Mouse (Mus musculus) cerebellum, adult 8-10 months (tissue): ENCODE data around the gene Capn11.

Source experiments
- DNase-seq: peaks from one replicate; pipeline ENCODE4 v3.0.0; 2022

Gene Capn11

GRCm38 (mm10) chr17:45659225-45659624, at the start of gene Capn11:
Gene Capn11, minus strand, starts transcription at chr17:45659325.
- DNase-seq: no peak

DNA sequence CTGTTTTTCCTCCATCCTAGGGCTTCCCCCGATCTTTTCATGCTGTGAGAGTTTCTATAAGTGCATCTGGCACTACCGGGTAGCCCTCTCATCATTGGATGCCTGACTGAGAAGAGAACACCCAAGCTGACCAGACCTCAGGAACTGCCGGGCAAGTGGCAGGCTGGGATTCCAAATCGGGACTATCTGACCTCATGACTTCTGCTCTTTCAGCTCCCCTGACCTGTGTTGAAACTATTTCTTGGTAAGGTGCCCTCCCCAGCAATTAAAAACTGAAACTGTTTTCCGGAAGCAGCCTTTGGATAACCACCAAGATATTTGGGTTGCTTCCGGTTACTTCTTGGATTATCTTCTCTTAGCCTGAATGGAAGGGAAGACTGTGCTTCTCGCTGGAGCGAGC, 49.1 kb upstream of the Capn11 start:
- DNase-seq: no peak

DNA sequence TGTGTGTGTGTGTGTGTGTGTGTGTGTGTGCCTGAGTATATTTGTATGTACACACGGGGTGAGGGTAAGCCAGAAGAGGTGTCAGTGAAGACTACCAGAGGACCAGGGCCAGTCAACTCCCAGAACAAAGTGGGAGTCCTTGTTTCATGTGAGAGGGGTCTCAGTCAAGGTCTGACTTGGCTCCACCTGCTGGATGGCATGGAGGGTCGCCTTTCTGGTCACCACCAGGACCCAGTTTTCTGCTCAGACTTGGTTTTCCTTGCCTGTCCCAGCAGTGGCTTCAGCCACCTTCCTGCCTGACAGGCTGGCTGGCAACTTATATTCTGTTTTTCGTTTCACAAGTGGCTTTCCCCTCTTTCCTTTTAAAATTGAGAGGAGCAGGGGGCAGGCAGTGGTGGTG, 48.3 kb upstream of the Capn11 start:
- DNase-seq: no peak

- DNase-seq: no peak
Measured at GRCm38 (mm10) chr17:45706796-45707195, 47.7 kb upstream of the Capn11 start.

DNA sequence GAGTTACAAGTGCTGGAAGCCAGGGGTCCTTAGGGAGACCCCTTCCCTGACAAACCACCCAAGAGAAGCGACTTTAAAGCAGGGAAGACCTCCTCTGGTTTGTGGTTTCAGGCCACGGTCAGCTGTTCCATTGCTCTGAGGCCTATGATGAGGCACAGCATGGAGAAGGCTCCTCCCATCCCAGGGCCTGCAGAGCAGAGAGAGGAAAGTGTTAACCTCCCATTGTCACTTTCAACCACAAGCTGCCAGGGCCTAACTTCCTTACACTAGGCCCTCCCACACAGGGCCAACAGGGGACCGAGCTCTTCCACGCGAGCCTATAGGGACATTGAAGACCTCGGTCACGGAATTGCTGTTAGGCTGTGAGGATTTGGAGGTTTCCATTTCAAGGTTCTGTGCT, 44.1 kb upstream of the Capn11 start:
- no peak for DNase-seq

GRCm38 (mm10) chr17:45702254-45702653, 43.1 kb upstream of the Capn11 start:
- DNase-seq: no peak

- no peak for DNase-seq
Measured at GRCm38 (mm10) chr17:45701236-45701591, 42.1 kb upstream of the Capn11 start.

GRCm38 (mm10) chr17:45700496-45701235, 41.5 kb upstream of the Capn11 start:
- no peak for DNase-seq

GRCm38 (mm10) chr17:45699039-45699740, 40.1 kb upstream of the Capn11 start:
- DNase-seq: no peak

GRCm38 (mm10) chr17:45698368-45698767, 39.2 kb upstream of the Capn11 start:
- DNase-seq: no peak

DNA sequence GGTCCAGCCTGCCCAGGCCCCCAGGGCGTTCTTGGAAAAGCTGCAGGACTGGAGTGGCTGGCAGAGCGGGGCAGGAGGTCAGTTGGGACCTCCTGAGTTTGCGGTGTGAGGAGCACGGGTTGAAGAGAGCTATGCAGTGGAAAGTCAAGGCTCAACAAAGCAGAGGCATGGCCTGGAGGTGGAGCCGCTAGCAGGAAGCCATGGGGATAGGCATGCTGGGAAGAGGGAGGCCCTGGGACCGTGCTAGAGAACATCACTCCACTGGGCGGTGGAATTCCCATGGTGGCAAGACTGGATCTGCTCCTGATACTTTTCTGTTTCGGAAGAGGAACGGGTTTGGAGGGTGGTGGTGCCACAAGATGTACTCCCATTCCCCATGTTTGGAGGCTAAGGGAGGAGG, 37.9 kb upstream of the Capn11 start:
- DNase-seq: no peak

DNA sequence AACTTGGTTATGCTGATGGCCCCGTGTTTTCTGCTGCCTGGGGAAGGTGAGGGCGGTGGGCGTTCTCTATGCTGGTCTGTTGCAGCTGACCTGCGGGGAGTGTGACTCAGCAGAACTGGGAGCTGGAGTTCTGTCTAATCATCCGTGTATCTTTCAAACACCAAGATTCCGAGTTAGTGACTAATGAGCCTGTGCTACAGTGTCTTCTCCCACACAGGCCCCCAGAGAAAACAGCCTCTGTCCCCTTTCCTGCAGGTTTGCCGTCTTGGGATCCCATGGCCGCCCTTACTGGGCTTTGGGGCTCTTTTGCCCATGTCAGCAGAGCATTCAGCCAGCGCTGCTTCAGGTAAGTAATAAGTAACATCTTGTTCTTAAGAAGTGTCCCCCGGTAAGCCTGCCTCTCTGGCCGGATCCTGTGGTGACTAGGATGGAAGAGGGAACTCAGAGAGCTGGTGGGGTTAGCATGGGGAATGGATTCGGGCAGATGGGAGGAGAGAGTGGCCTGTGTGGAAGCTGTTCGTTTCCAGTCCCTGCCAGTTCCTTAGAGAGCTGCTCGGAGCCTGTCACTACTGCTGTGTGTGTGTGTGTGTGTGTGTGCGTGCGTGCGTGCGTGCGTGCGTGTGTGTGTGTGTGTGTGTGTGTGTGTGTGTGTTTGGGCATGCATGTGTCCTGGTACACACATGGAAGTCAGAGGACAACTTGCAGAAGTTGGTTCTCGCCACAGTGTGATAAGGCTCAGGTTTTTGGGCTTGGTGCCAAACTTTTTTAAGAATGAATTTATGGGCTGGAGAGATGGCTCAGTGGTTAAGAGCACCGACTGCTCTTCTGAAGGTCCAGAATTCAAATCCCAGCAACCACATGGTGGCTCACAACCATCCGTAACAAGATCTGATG, 36.3 kb upstream of the Capn11 start:
- no peak for DNase-seq

GRCm38 (mm10) chr17:45693812-45694565, 34.9 kb upstream of the Capn11 start:
- DNase-seq: no peak

DNA sequence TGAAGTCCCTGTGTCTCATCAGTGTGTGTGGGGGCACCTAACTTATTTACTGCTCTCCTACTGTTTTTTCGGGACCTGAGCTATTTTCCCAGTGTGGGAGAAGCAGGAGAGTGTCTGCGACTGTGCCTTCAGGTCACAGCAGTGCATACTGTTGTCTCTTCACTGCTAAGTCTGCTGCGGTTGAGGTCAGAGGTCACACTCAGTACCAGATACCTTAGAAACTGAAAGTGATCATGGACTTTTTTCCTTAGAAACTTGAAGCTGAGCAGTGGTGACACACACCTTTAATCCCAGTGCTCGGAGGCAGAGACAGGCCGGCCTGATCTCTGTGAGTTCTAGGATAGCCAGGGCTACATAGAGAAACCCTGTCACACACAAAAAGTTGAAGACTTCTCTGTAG, 33.0 kb upstream of the Capn11 start:
- DNase-seq: no peak

- no peak for DNase-seq
Measured at GRCm38 (mm10) chr17:45690044-45690443, 30.9 kb upstream of the Capn11 start.

DNA sequence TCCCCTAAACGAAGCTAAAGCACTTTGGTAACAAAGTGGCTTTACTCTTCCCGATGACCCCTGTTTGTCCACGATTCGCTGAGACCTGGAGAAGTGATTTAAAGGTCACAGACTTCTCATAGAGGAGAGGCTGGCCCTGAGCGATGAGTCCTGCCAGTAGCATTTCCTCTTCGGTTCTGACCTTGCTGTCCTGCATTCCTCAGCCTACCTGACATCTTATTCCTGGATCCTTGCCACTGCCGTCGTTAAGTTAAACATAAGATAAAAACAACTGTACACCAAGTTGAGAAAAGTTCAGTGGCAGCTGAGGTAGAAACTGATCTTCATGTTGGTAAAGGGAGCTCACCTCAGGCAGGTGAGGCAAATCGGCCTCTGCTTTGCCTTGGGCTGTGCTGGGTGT, 30.0 kb upstream of the Capn11 start:
- DNase-seq: no peak

DNA sequence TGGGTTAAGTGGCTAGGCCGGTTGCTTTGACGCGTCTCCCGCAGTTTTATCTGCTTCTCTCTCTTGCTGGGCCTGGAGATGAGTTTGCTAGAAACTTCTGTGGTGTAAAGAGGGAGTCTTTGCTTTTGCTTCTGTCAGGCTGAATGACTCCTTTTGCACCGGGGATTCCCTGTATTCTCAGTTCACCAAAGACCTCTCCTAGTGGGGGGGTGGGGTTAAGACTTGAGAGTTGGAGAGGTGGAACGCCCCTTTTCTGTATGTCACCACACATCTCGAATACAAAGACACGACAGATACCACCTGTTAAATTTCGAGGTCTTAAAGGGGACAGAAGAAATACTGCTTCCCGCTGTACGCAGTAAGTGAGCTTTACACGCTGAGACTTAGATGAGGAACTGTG, 27.6 kb upstream of the Capn11 start, which contains the start of gene Tmem63b:
Gene Tmem63b (minus strand): TSS at position 190 of the 400 bp plus-strand sequence.
- DNase-seq: no peak

- peak; percentile 92 for DNase-seq
Measured at GRCm38 (mm10) chr17:45686093-45686619, 27.0 kb upstream of the Capn11 start, which contains the start of gene Mrpl14. Gene Mrpl14, plus strand, starts transcription at chr17:45686322.

DNA sequence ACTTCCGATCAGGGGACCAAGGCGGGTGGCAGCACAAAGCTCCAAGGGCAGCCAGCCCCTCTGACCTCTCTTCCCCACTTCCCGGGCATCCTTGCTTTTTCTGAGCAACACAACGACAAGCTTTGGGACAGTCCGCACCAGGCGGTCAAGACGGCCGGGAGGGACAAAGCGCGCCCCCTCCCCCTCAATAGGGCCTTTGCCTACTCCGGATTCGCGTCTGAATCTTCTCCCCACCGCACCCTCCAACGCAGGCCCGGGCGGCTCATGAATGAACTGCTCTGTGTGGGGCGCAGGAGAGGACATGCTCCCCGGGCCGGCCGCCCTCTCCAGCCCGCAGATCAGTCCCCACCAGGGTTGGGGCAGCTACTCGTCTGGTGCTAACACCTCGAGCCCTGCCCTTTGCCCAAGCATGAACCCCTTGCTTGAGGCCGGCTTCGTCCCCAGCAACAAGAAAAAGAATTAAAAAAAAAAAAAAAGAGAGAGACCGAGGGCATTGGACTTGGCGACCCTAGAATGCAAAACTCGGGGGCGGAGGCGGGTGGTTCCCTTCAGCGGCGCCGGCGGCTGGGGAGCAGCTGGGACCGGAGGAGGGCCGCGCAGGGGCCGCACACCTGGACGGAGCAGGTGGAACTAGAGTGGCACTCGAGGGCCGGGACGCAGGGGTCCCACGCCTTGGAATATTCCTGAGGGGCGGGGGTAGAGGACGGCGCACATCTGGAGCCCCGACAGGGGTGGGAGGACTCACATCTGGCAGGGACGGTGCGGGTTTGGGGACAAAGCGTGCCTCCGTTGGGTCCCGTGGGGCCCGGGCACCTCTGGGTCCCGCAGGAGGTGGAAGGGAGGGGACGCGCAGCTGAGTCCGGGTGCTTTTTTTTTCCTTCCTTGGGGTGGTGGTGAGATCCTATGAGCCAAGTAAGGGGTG, 26.3 kb upstream of the Capn11 start:
- peak; percentile 59 for DNase-seq

DNA sequence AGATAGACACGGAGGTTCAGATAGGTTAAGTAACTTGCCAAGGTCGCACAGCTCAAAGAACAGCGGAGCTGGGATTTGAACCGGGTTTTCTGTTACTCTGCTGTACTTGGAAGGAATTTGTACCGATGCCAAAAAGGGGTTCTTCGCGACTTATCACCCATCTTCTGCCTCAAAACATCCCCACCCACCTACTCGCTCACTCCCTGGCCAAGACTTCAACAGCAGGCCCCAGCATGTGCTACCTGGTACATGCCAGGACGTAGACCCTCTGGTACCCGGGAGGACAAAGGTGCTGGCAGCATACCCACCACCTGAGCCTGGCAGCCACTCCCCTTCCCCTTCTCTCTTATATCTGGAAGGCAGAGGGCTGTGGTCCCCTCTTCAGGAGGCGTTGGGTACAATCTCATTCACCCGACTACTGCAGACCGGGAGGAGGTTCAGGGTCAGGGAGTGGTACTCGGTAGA, 25.6 kb upstream of the Capn11 start:
- no peak for DNase-seq

DNA sequence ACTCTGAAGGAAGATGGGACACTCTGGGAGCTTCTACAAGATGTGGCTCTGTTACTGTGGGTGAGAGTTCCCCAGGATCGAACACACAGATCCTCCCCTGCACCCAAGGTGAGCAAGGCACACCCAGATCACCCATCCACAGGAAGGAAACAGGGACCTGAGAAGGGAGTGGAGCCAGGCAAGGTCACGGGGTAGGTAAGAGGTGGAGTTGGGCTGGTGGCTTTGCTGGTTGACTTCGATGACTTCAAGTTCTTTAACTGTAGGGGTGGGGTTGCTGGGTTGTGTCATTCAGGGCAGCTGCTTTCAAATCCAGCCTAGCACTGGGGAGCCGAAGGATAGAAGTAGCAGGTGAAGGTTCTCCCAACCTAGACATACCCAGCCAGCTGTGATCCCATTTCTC, 23.7 kb upstream of the Capn11 start:
- no peak for DNase-seq
